In the genomic region with DNA sequence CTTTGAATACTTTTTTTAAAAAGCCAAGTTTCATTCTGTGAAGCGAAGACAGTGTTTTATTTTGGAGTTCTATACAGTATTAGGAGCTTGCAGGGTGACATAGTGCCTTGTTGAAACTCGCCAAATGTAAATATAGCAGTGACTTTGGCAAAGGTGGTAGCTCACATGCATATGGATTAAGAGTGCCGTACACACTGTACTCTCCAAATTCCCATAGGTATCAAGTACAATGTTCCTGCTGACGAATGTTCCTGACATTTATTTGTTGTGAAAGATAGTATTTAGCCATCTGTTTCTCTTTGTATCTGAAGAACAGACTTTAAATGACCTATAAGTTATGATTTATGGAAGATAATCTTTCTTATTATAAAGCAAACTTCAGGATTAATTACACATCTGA, we compare ENCODE assay signal across 18 mouse cellular contexts.
A peak's percentile ranks its signal among the peaks of the same experiment; 100 is the strongest.
DNase-seq lines count a peak whose midpoint lies in the region; ATAC-seq lines count a peak whose summit lies in the region.
"Had no signal": no experiment of that assay in that cellular context is flagged by ENCODE, and none has a peak within 500 bp of the region (broad histone marks: within the 10 kb centered on the region; RNA-seq: fewer than 3 reads in every experiment).

No protein-coding gene starts in this region.

- ATAC-seq in frontal cortex, adult (ENCODE audit: low TSS enrichment): peak; percentile 38; the same call in 1 of the 2 replicates
- ATAC-seq: forebrain, embryonic 13.5 days; forebrain, embryonic 15.5 days; forebrain, postnatal 0 days had no signal

- intact Hi-C loops in heart, postnatal 10 days (cut with DNase I): no loop called here

- no peak for DNase-seq in frontal cortex, postnatal 14 days (ENCODE audit: low spot score in 2 of 2)
- DNase-seq in gonadal fat pad, adult 2 months (ENCODE audit: low read depth): peak; percentile 70
- DNase-seq in adrenal gland, adult 18-20 months (ENCODE audit: low spot score in 2 of 2): no peak
- no peak for DNase-seq in heart, postnatal 10 days
- DNase-seq: adrenal gland, adult 8-10 months; adrenal gland, postnatal 14 days; adrenal gland, postnatal 36 days; cerebellum, adult 11 months; cerebellum, adult 18-20 months; cerebellum, adult 8-10 months; cerebellum, adult 9-11 months; cerebellum, postnatal 14 days; cerebellum, postnatal 36 days; embryo, embryonic 11 days; forebrain, postnatal 0 days had no signal
